Comparison of ENCODE assay signal across 21 mouse cellular contexts in genomic region chrX:92710279-92710678, GRCm38 (mm10).
"Had no signal": no experiment of that assay in that cellular context is flagged by ENCODE, and none has a peak within 500 bp of the region (broad histone marks: within the 10 kb centered on the region; RNA-seq: fewer than 3 reads in every experiment).

No protein-coding gene starts in this region.

- DNase-seq: lung, adult 18-20 months; lung, embryonic 14.5 days; lung, postnatal 10 days; lung, postnatal 4 days; midbrain, embryonic 14.5 days; retina, postnatal 1 day; right cerebral cortex, adult 18-20 months; right cerebral cortex, postnatal 25 days; right cerebral cortex, postnatal 4 days; spleen, adult 18-20 months; thymus, adult 2 months; thymus, postnatal 25 days; thymus, postnatal 4 days had no signal

- H3K27me3 ChIP-seq: midbrain, embryonic 12.5 days; neural tube, embryonic 13.5 days; neural tube, embryonic 15.5 days; stomach, embryonic 15.5 days had no signal

- H3K4me3 ChIP-seq: midbrain, embryonic 10.5 days; midbrain, embryonic 12.5 days; myocyte; neural tube, embryonic 13.5 days; neural tube, embryonic 15.5 days; stomach, embryonic 15.5 days had no signal

- H3K27ac ChIP-seq: midbrain, embryonic 10.5 days; midbrain, embryonic 12.5 days; neural tube, embryonic 13.5 days; neural tube, embryonic 15.5 days; stomach, embryonic 15.5 days; stomach, postnatal 0 days had no signal

- H3K4me1 ChIP-seq: midbrain, embryonic 10.5 days; midbrain, embryonic 12.5 days; neural tube, embryonic 13.5 days; neural tube, embryonic 15.5 days; stomach, embryonic 15.5 days had no signal

- H3K9me3 ChIP-seq: midbrain, embryonic 10.5 days; midbrain, embryonic 12.5 days; neural tube, embryonic 13.5 days; neural tube, embryonic 15.5 days; stomach, embryonic 15.5 days had no signal

- ATAC-seq: midbrain, embryonic 16.5 days had no signal

- H3K4me2 ChIP-seq: lung, embryonic 14.5 days; midbrain, embryonic 12.5 days; neural tube, embryonic 13.5 days; neural tube, embryonic 15.5 days; stomach, embryonic 15.5 days had no signal

- H3K9ac ChIP-seq: lung, embryonic 14.5 days; midbrain, embryonic 12.5 days; neural tube, embryonic 13.5 days; neural tube, embryonic 15.5 days; stomach, embryonic 15.5 days had no signal

- H3K36me3 ChIP-seq: midbrain, embryonic 10.5 days; midbrain, embryonic 12.5 days; neural tube, embryonic 13.5 days; neural tube, embryonic 15.5 days; stomach, embryonic 15.5 days had no signal
